Mouse (Mus musculus) left cerebral cortex, adult 9 months (tissue): ENCODE data around the gene Ralbp1.

Experiments
- DNase-seq, 2 experiments: peaks; one replicate each; pipeline ENCODE4 v3.0.0; 2022; ENCODE audit warnings: low spot score in 2 of 2

The Ralbp1 gene

GRCm38 (mm10) chr17:65850487-65850886, 35.1 kb downstream of the Ralbp1 start:
- DNase-seq = no peak

- DNase-seq = no peak
Observed at GRCm38 (mm10) chr17:65847694-65848449, 37.7 kb downstream of the Ralbp1 start.

GRCm38 (mm10) chr17:65845423-65845822, 40.2 kb downstream of the Ralbp1 start:
- DNase-seq = no peak

- DNase-seq = no peak
Observed at GRCm38 (mm10) chr17:65842669-65843381, 42.8 kb downstream of the Ralbp1 start.

- no peak for DNase-seq
Observed at GRCm38 (mm10) chr17:65839541-65840256, 45.9 kb downstream of the Ralbp1 start.

GRCm38 (mm10) chr17:65836746-65837145, 48.9 kb downstream of the Ralbp1 start:
- peak; percentile 37 to 59 for DNase-seq

GRCm38 (mm10) chr17:65833891-65834290, 51.7 kb downstream of the Ralbp1 start:
- no peak for DNase-seq

- DNase-seq = no peak
Observed at GRCm38 (mm10) chr17:65830216-65830863, 55.3 kb downstream of the Ralbp1 start.

- DNase-seq = no peak
Observed at GRCm38 (mm10) chr17:65828951-65829350, 56.6 kb downstream of the Ralbp1 start.

- DNase-seq = no peak
Observed at GRCm38 (mm10) chr17:65827904-65828303, 57.7 kb downstream of the Ralbp1 start.

- no peak for DNase-seq
Observed at GRCm38 (mm10) chr17:65827119-65827840, 58.3 kb downstream of the Ralbp1 start.

- no peak for DNase-seq
Observed at GRCm38 (mm10) chr17:65826257-65826656, 59.3 kb downstream of the Ralbp1 start.

GRCm38 (mm10) chr17:65824246-65824645, 61.4 kb downstream of the Ralbp1 start:
- DNase-seq = no peak

GRCm38 (mm10) chr17:65822423-65822822, 63.2 kb downstream of the Ralbp1 start:
- no peak for DNase-seq

GRCm38 (mm10) chr17:65820197-65820596, 65.4 kb downstream of the Ralbp1 start:
- DNase-seq = no peak

GRCm38 (mm10) chr17:65813763-65814162, 71.8 kb downstream of the Ralbp1 start:
- no peak for DNase-seq

- no peak for DNase-seq
Observed at GRCm38 (mm10) chr17:65811032-65811431, 74.6 kb downstream of the Ralbp1 start.

- no peak for DNase-seq
Observed at GRCm38 (mm10) chr17:65806416-65806815, 79.2 kb downstream of the Ralbp1 start.

- DNase-seq = no peak
Observed at GRCm38 (mm10) chr17:65805966-65806365, 79.6 kb downstream of the Ralbp1 start.

GRCm38 (mm10) chr17:65802026-65802425, 83.6 kb downstream of the Ralbp1 start:
- DNase-seq = no peak

GRCm38 (mm10) chr17:65800451-65800850, 85.1 kb downstream of the Ralbp1 start:
- no peak for DNase-seq
